Mouse (Mus musculus): ENCODE results near the gene Cdh20.

GRCm38 (mm10) chr1:104936966-104937365, 168.6 kb downstream of the Cdh20 start:
- TF ChIP-seq MXI1 (IDR thresholded peaks at IDR 0.05; ENCODE audit: low read depth, low read length) (no peak), CTCF (IDR thresholded peaks at IDR 0.05 in 2 of 3, conservative IDR thresholded peaks at IDR 0.05 in 1 of 3; ENCODE audit: control insufficient read depth in 1 of 3, insufficient read depth in 1 of 3, low read depth in 2 of 3, low read length in 3 of 3, poor library complexity in 1 of 3, severe bottlenecking in 1 of 3) (no peak), POLR2A (IDR thresholded peaks at IDR 0.05; ENCODE audit: control insufficient read depth in 1 of 2, insufficient read depth in 1 of 2, low read depth in 1 of 2, low read length in 2 of 2, poor library complexity in 1 of 2) (no peak), ZNF384 (IDR thresholded peaks at IDR 0.05; ENCODE audit: low read depth, low read length) (no peak), USF1 (IDR thresholded peaks at IDR 0.05; ENCODE audit: low read depth, low read length) (no peak), USF2 (IDR thresholded peaks at IDR 0.05; ENCODE audit: borderline replicate concordance in 1 of 2, insufficient read depth in 1 of 2, low read depth in 1 of 2, low read length in 2 of 2) (no peak), HCFC1 (IDR thresholded peaks at IDR 0.05; ENCODE audit: low read depth, low read length) (no peak), TCF12 (IDR thresholded peaks at IDR 0.05; ENCODE audit: low read depth, low read length) (no peak), MAFK (IDR thresholded peaks at IDR 0.05; ENCODE audit: borderline replicate concordance, low read depth, low read length) (no peak), CHD2 (IDR thresholded peaks at IDR 0.05; ENCODE audit: low read length) (no peak), MAZ (IDR thresholded peaks at IDR 0.05; ENCODE audit: low read depth, low read length) (no peak), ZKSCAN1 (IDR thresholded peaks at IDR 0.05; ENCODE audit: low read depth, low read length) (no peak)

Data from MEL (cell line).